Mouse (Mus musculus) CH12.LX (cell line): ENCODE measurements at regions not wholly inside any gene's neighbourhood (a gene's known extent, or its start where the extent isn't known, plus 50 kb on each side); places are given as distances from the start of the nearest gene placed in this dataset.

Experiments used
- DNase-seq: peaks from one replicate; pipeline ENCODE4 v3.0.0-alpha.2; 2013; ENCODE audit errors: extremely low read depth
- H3K27ac ChIP-seq: 2 replicates; pipeline ENCODE4 v1.5.1; 2012; ENCODE audit warnings: low read depth, mild to moderate bottlenecking, control low read depth, moderate library complexity; ENCODE audit not compliant: insufficient read depth
- H3K27me3 ChIP-seq: replicated peaks from 2 replicates; pipeline ENCODE3; 2012; ENCODE audit warnings: inconsistent platforms
- H3K36me3 ChIP-seq, 2 experiments: replicated peaks in 1 of 2; 2 replicates each; pipeline versions ENCODE3 to v1.6.1; 2012; ENCODE audit warnings: inconsistent platforms in 1 of 2, low read length in 1 of 2, mild to moderate bottlenecking in 1 of 2, mixed read lengths in 1 of 2, moderate library complexity in 1 of 2; ENCODE audit not compliant: control insufficient read depth in 1 of 2, insufficient read depth in 1 of 2
- H3K4me1 ChIP-seq, 2 experiments: 2 replicates each; pipeline ENCODE4 v1.6.1; 2012; ENCODE audit warnings: inconsistent platforms in 1 of 2, moderate library complexity in 1 of 2; ENCODE audit not compliant: insufficient read depth in 2 of 2, control insufficient read depth in 1 of 2
- H3K4me2 ChIP-seq: 2 replicates; pipeline ENCODE4 v1.6.1; 2012; ENCODE audit warnings: low read depth, mild to moderate bottlenecking, control low read depth; ENCODE audit not compliant: poor library complexity, insufficient read depth, severe bottlenecking
- H3K4me3 ChIP-seq, 3 experiments: fragments of 150-350 bp in 1 of 3; sonication (generic) in 1 of 3; replicated peaks in 1 of 3; 2 replicates each; pipeline versions ENCODE3 to v1.5.1; 2011 to 2012; ENCODE audit warnings: low read depth in 2 of 3, low read length in 2 of 3, mild to moderate bottlenecking in 2 of 3, moderate library complexity in 2 of 3, control low read depth in 1 of 3, improper control_type of control experiment in 1 of 3, inconsistent platforms in 1 of 3, mixed read lengths in 1 of 3; ENCODE audit not compliant: poor library complexity in 1 of 3
- H3K79me2 ChIP-seq: replicated peaks from 2 replicates; pipeline ENCODE4 v1.6.1; 2012; ENCODE audit warnings: mild to moderate bottlenecking, moderate library complexity; ENCODE audit not compliant: control insufficient read depth, poor library complexity, insufficient read depth, severe bottlenecking; ENCODE audit errors: extremely low read depth
- H3K9ac ChIP-seq: 2 replicates; pipeline ENCODE4 v1.6.1; 2012; ENCODE audit warnings: low read depth, mild to moderate bottlenecking, control low read depth, moderate library complexity; ENCODE audit not compliant: insufficient read depth
- H3K9me3 ChIP-seq: replicated peaks from 2 replicates; pipeline ENCODE3; 2012; ENCODE audit warnings: low read length, inconsistent platforms, mixed read lengths
- BHLHE40 ChIP-seq: IDR thresholded peaks from 2 replicates; pipeline ENCODE4 v1.6.1; 2011; ENCODE audit warnings: mild to moderate bottlenecking, low read depth, low read length, improper control_type of control experiment
- CHD1 ChIP-seq: IDR thresholded peaks from 2 replicates; pipeline ENCODE4 v1.6.1; 2012; ENCODE audit warnings: low read depth, low read length, improper control_type of control experiment, inconsistent platforms
- CHD2 ChIP-seq: IDR thresholded peaks from 2 replicates; pipeline ENCODE4 v1.6.1; 2011; ENCODE audit warnings: low read length, improper control_type of control experiment
- CTCF ChIP-seq, 2 experiments: IDR thresholded peaks in 1 of 2; conservative IDR thresholded peaks in 1 of 2; 2 replicates each; pipeline ENCODE4 v1.5.1; 2011 to 2012; ENCODE audit warnings: low read depth in 2 of 2, low read length in 2 of 2, improper control_type of control experiment in 1 of 2, inconsistent platforms in 1 of 2, mild to moderate bottlenecking in 1 of 2, moderate library complexity in 1 of 2
- ELF1 ChIP-seq: IDR thresholded peaks from 2 replicates; pipeline ENCODE4 v1.6.1; 2014; ENCODE audit warnings: low read depth, mild to moderate bottlenecking, inconsistent platforms, low read length, improper control_type of control experiment
- EP300 ChIP-seq: IDR thresholded peaks from 2 replicates; pipeline ENCODE4 v1.6.1; 2011; ENCODE audit warnings: low read length, improper control_type of control experiment
- ETS1 ChIP-seq: conservative IDR thresholded peaks from 2 replicates; pipeline ENCODE4 v1.6.1; 2012; ENCODE audit warnings: low read depth, mild to moderate bottlenecking, inconsistent platforms, low read length, improper control_type of control experiment, moderate library complexity
- GABPA ChIP-seq: IDR thresholded peaks from 2 replicates; pipeline ENCODE4 v1.6.1; 2012; ENCODE audit warnings: low read depth, low read length, improper control_type of control experiment, inconsistent platforms; ENCODE audit not compliant: insufficient replicate concordance
- MAX ChIP-seq: IDR thresholded peaks from 2 replicates; pipeline ENCODE4 v1.6.1; 2011; ENCODE audit warnings: low read length, improper control_type of control experiment
- MEF2A ChIP-seq: IDR thresholded peaks from 2 replicates; pipeline ENCODE4 v1.6.1; 2014; ENCODE audit warnings: low read depth, mild to moderate bottlenecking, inconsistent platforms, low read length, improper control_type of control experiment, borderline replicate concordance
- PAX5 ChIP-seq: IDR thresholded peaks from 2 replicates; pipeline ENCODE4 v1.6.1; 2012; ENCODE audit warnings: low read length, inconsistent platforms, mixed read lengths
- POLR2A ChIP-seq: IDR thresholded peaks from 2 replicates; pipeline ENCODE4 v1.6.1; 2011; ENCODE audit warnings: low read depth, mild to moderate bottlenecking, improper control_type of control experiment, low read length
- RAD21 ChIP-seq: IDR thresholded peaks from 2 replicates; pipeline ENCODE4 v1.6.1; 2011; ENCODE audit warnings: low read depth, mild to moderate bottlenecking, low read length, improper control_type of control experiment, moderate library complexity
- SIN3A ChIP-seq: IDR thresholded peaks from 2 replicates; pipeline ENCODE4 v1.6.1; 2012; ENCODE audit warnings: low read length, improper control_type of control experiment, inconsistent platforms
- SMC3 ChIP-seq: IDR thresholded peaks from 2 replicates; pipeline ENCODE4 v1.6.1; 2011; ENCODE audit warnings: low read depth, low read length, improper control_type of control experiment
- TBP ChIP-seq: conservative IDR thresholded peaks from 2 replicates; pipeline ENCODE4 v1.6.1; 2011; ENCODE audit warnings: low read depth, low read length, improper control_type of control experiment
- TCF12 ChIP-seq: IDR thresholded peaks from 2 replicates; pipeline ENCODE4 v1.6.1; 2014; ENCODE audit warnings: low read depth, mild to moderate bottlenecking, inconsistent platforms, low read length, improper control_type of control experiment
- UBTF ChIP-seq: IDR thresholded peaks from 2 replicates; pipeline ENCODE4 v1.6.1; 2012; ENCODE audit warnings: low read depth, mild to moderate bottlenecking, inconsistent platforms, low read length, improper control_type of control experiment, moderate library complexity
- USF1 ChIP-seq: IDR thresholded peaks from 2 replicates; pipeline ENCODE4 v1.6.1; 2014; ENCODE audit warnings: low read depth, mild to moderate bottlenecking, inconsistent platforms, low read length, improper control_type of control experiment
- USF2 ChIP-seq: conservative IDR thresholded peaks from 2 replicates; pipeline ENCODE4 v1.6.1; 2011; ENCODE audit warnings: low read depth, low read length, improper control_type of control experiment
- ZKSCAN1 ChIP-seq: IDR thresholded peaks from 2 replicates; pipeline ENCODE4 v1.6.1; 2012; ENCODE audit warnings: low read depth, inconsistent platforms, low read length, improper control_type of control experiment, borderline replicate concordance
- ZMIZ1 ChIP-seq: IDR thresholded peaks from 2 replicates; pipeline ENCODE4 v1.6.1; 2012; ENCODE audit warnings: low read depth, mild to moderate bottlenecking, inconsistent platforms, low read length, improper control_type of control experiment
- ZNF384 ChIP-seq: IDR thresholded peaks from 2 replicates; pipeline ENCODE4 v1.6.1; 2012; ENCODE audit warnings: low read depth, low read length, improper control_type of control experiment, inconsistent platforms
- dilution Hi-C: fragments of 300-500 bp; cut with MboI; formaldehyde crosslinking; loops from 2 replicates; pipeline ENCODE4 v1.14.3; 2020; ENCODE audit warnings: low sequenced_read_pairs; ENCODE audit not compliant: extremely low pct_unique_long_range_greater_than_20kb, extremely low pct_ligation_motif_present
- in situ Hi-C: fragments of 300-500 bp; cut with MboI; formaldehyde crosslinking; loops from 3 replicates; pipeline ENCODE4 v1.14.3; 2019; ENCODE audit warnings: low sequenced_read_pairs, low pct_ligation_motif_present, low pct_unique_long_range_greater_than_20kb, mixed read lengths

- Histone ChIP-seq H3K9ac (no peak overlapping the region), H3K9me3 (no peaks in the 10 kb centered on the region), H3K27me3 (no peaks in the 10 kb centered on the region), H3K4me1 (no peaks in the 10 kb centered on the region), H3K79me2 (no peaks in the 10 kb centered on the region), H3K4me2 (no peak overlapping the region), H3K36me3 (no peaks in the 10 kb centered on the region), H3K27ac (no peak overlapping the region), H3K4me3 (no peak overlapping the region)
- no peak for DNase-seq
- in situ Hi-C loops (no loop called here), dilution Hi-C loops (no loop called here)
- TF ChIP-seq MAX = no peak
- TF ChIP-seq ETS1 = no peak
- no peak for TF ChIP-seq BHLHE40
- no peak for TF ChIP-seq SMC3
- no peak for TF ChIP-seq USF1
- no peak for TF ChIP-seq RAD21
- no peak for TF ChIP-seq ELF1
- no peak for TF ChIP-seq CTCF (conservative IDR thresholded peaks at IDR 0.05 in 1 of 2, IDR thresholded peaks at IDR 0.05 in 1 of 2; ENCODE audit: low read depth in 2 of 2, low read length in 2 of 2)
- TF ChIP-seq TCF12 = no peak
- no peak for TF ChIP-seq USF2
- no peak for TF ChIP-seq MEF2A
- no peak for TF ChIP-seq CHD1
- TF ChIP-seq PAX5 = no peak
- no peak for TF ChIP-seq EP300
- TF ChIP-seq GABPA = no peak
These were observed 331.3 kb upstream of the BC052040 start for GRCm38 (mm10) chr2:115250019-115250807.

- TF ChIP-seq ZMIZ1 = no peak
- TF ChIP-seq MEF2A = no peak
- TF ChIP-seq RAD21 = no peak
- no peak for TF ChIP-seq GABPA
- TF ChIP-seq ZKSCAN1 = no peak
- TF ChIP-seq ZNF384 = no peak
- TF ChIP-seq CTCF (conservative IDR thresholded peaks at IDR 0.05 in 1 of 2, IDR thresholded peaks at IDR 0.05 in 1 of 2; ENCODE audit: low read depth in 2 of 2, low read length in 2 of 2) = no peak
- no peak for TF ChIP-seq UBTF
- no peak for TF ChIP-seq USF2
- no peak for TF ChIP-seq TBP
- TF ChIP-seq POLR2A = no peak
- TF ChIP-seq CHD2 = no peak
- TF ChIP-seq SIN3A = no peak
- TF ChIP-seq, all 38 proteins: peak for 0
- dilution Hi-C loops (no loop called here), in situ Hi-C loops (no loop called here)
- Histone ChIP-seq H3K79me2 (no peaks in the 10 kb centered on the region), H3K4me2 (no peak overlapping the region), H3K9ac (no peak overlapping the region), H3K4me3 (no peak overlapping the region), H3K27me3 (no peaks in the 10 kb centered on the region), H3K36me3 (no peaks in the 10 kb centered on the region), H3K9me3 (no peaks in the 10 kb centered on the region), H3K4me1 (no peaks in the 10 kb centered on the region), H3K27ac (no peak overlapping the region)
- no peak for DNase-seq
These were observed 324.1 kb upstream of the BC052040 start for GRCm38 (mm10) chr2:115257391-115257790.
